Mouse (Mus musculus): Measurements from ENCODE around the gene C330021F23Rik. TPM values are rescaled to one million over a fixed set of nuclear protein-coding genes. Genes with fewer than 3 reads are reported as not detected.

The C330021F23Rik gene
- polyA plus RNA-seq, 1 experiment = 3.2 TPM

Other genes with a start within 250 kb of the C330021F23Rik start
- 0.24 and 0.84 TPM in 2 replicates for gene A430078G23Rik, start 214.6 kb upstream of the C330021F23Rik start, polyA plus RNA-seq (2012; rRNA removed)
- 25.9 and 30.3 TPM in 2 replicates for gene Arhgef18, start 175.0 kb upstream of the C330021F23Rik start, polyA plus RNA-seq (2012; rRNA removed)
- 27.2 and 29.8 TPM in 2 replicates for gene Pex11g, start 100.3 kb upstream of the C330021F23Rik start, polyA plus RNA-seq (2012; rRNA removed)
- 0.12 and 0.24 TPM in 2 replicates for gene Tex45, start 97.1 kb upstream of the C330021F23Rik start, polyA plus RNA-seq (2012; rRNA removed)
- 60.3 and 61.1 TPM in 2 replicates for gene Zfp358, start 74.9 kb upstream of the C330021F23Rik start, polyA plus RNA-seq (2012; rRNA removed)
- 217 and 256 TPM in 2 replicates for gene Mcoln1, start 67.5 kb upstream of the C330021F23Rik start, polyA plus RNA-seq (2012; rRNA removed)
- 79.4 and 87.8 TPM in 2 replicates for gene Pnpla6, start 52.6 kb upstream of the C330021F23Rik start, polyA plus RNA-seq (2012; rRNA removed)
- gene Camsap3, start 19.3 kb downstream of the C330021F23Rik start, polyA plus RNA-seq (2012; rRNA removed) = 31.9 and 44.8 TPM in 2 replicates
- 61.2 and 65.8 TPM in 2 replicates for gene Xab2, start 53.3 kb downstream of the C330021F23Rik start, polyA plus RNA-seq (2012; rRNA removed)
- gene Pet100, start 53.6 kb downstream of the C330021F23Rik start, polyA plus RNA-seq (2012; rRNA removed) = 11.6 and 12.5 TPM in 2 replicates
- 0.26 TPM in 1 of 2 replicates, not detected in the other for gene Pcp2, start 57.6 kb downstream of the C330021F23Rik start, polyA plus RNA-seq (2012; rRNA removed)
- 102 and 109 TPM in 2 replicates for gene Stxbp2, start 63.0 kb downstream of the C330021F23Rik start, polyA plus RNA-seq (2012; rRNA removed)
- gene Retn, start 87.8 kb downstream of the C330021F23Rik start, polyA plus RNA-seq (2012; rRNA removed) = 514 and 591 TPM in 2 replicates
- 0.58 and 0.76 TPM in 2 replicates for gene Mcemp1, start 97.8 kb downstream of the C330021F23Rik start, polyA plus RNA-seq (2012; rRNA removed)
- 154 and 266 TPM in 2 replicates for gene Fcor, start 104.4 kb downstream of the C330021F23Rik start, polyA plus RNA-seq (2012; rRNA removed)
- gene Trappc5, start 108.3 kb downstream of the C330021F23Rik start, polyA plus RNA-seq (2012; rRNA removed) = 32.6 and 37.2 TPM in 2 replicates
- gene Fcer2a, start 126.2 kb downstream of the C330021F23Rik start, polyA plus RNA-seq (2012; rRNA removed) = 0.10 and 0.14 TPM in 2 replicates
- gene Clec4g, start 152.7 kb downstream of the C330021F23Rik start, polyA plus RNA-seq (2012; rRNA removed) = 0.19 and 0.30 TPM in 2 replicates
- 0.18 TPM in 1 of 2 replicates, not detected in the other for gene Cd209a, start 181.0 kb downstream of the C330021F23Rik start, polyA plus RNA-seq (2012; rRNA removed)

Measured in gonadal fat pad, adult 2 months (tissue).